Mouse (Mus musculus) stomach, postnatal 0 days (tissue): ENCODE data around the gene Pafah1b1. TPM values are rescaled to one million over a fixed set of nuclear protein-coding genes. Genes with fewer than 3 reads are reported as not detected.

ENCODE experiments used
- ATAC-seq: fragments of 200-750 bp; cut with Nextera tagmentation; 2 replicates; pipeline ENCODE4 v1.8.0; 2017; ENCODE audit not compliant: low FRiP score, low TSS enrichment
- DNase-seq: peaks from one replicate; pipeline ENCODE4 v3.0.0-alpha.2; 2016; ENCODE audit warnings: low spot score
- H3K27ac ChIP-seq: fragments of 300-500 bp; sonication (generic); replicated peaks from 2 replicates; pipeline ENCODE4 v1.5.1; 2014; ENCODE audit warnings: mild to moderate bottlenecking, control low read depth
- H3K27me3 ChIP-seq: fragments of 300-500 bp; sonication (generic); 2 replicates; pipeline ENCODE4 v1.6.1; 2014; ENCODE audit warnings: low read length; ENCODE audit not compliant: control insufficient read depth, insufficient read depth
- H3K36me3 ChIP-seq: fragments of 300-500 bp; sonication (generic); 2 replicates; pipeline ENCODE4 v1.6.1; 2014; ENCODE audit warnings: low read length, mixed read lengths; ENCODE audit not compliant: control insufficient read depth, insufficient read depth
- H3K4me1 ChIP-seq: fragments of 300-500 bp; sonication (generic); replicated peaks from 2 replicates; pipeline ENCODE4 v1.6.1; 2014; ENCODE audit warnings: antibody characterized with exemption; ENCODE audit not compliant: control insufficient read depth, insufficient read depth
- H3K4me2 ChIP-seq: fragments of 300-500 bp; sonication (generic); replicated peaks from 2 replicates; pipeline ENCODE4 v1.6.1; 2014; ENCODE audit warnings: low read depth, mild to moderate bottlenecking, control low read depth, moderate library complexity
- H3K4me3 ChIP-seq: fragments of 300-500 bp; sonication (generic); 2 replicates; pipeline ENCODE4 v1.5.1; 2014; ENCODE audit warnings: low read depth, low read length, control low read depth
- H3K9ac ChIP-seq: fragments of 300-500 bp; sonication (generic); 2 replicates; pipeline ENCODE4 v1.6.1; 2014; ENCODE audit warnings: mild to moderate bottlenecking, low read length, control low read depth, mixed read lengths
- H3K9me3 ChIP-seq: fragments of 300-500 bp; sonication (generic); 2 replicates; pipeline ENCODE4 v1.6.1; 2016; ENCODE audit warnings: low read length; ENCODE audit not compliant: control insufficient read depth
- CTCF ChIP-seq: IDR thresholded peaks from 2 replicates; pipeline ENCODE4 v1.5.1; 2016; ENCODE audit warnings: antibody characterized with exemption, low read depth, mild to moderate bottlenecking, moderate library complexity
- EP300 ChIP-seq: optimal IDR thresholded peaks from 2 replicates; pipeline ENCODE3; 2016; ENCODE audit warnings: antibody characterized with exemption
- WGBS: fragments of 180-500 bp; shearing (Covaris S2); extraction: QIAGEN DNeasy Blood & Tissue Kit; methylation state at CpG from one replicate; pipeline ENCODE4 v1.1.7; 2014; 5-methylcytosine and 5-hydroxymethylcytosine counted together
- polyA plus RNA-seq: library from polyadenylated mRNA; unstranded; fragments of >200 nt; fragmentation: Nextera tagmentation; extraction: Ambion mirVana; gene quantifications from 2 replicates; pipeline ENCODE4 v1.2.1, GENCODE M21; 2015

The Pafah1b1 gene
- polyA plus RNA-seq, 1 experiment from 2014 or later = 51.7 TPM

DNA sequence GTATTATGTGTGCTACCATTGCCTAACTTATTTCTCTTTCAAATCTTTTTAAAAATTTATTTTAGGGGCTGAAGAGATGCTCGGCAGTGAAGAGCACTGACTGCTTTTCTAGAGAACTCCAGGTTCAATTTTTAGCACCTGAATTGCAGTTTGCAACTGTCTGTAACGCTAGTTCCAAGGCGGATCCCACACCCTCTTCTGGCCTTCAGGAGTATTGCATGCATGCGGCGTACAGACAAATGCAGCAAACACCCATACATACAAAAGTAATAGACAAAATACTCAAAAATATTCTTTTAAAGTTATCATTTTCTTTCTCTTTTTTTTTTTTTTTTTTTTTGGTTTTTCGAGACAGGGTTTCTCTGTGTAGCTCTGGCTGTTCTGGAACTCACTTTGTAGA lies 43.6 kb upstream of the Pafah1b1 start:
- no peak overlapping the region for H3K4me3 ChIP-seq
- no peaks in the 10 kb centered on the region for H3K9me3 ChIP-seq
- H3K4me2 ChIP-seq = no peak overlapping the region
- H3K27ac ChIP-seq = no peak overlapping the region
- peak; percentile 41 for DNase-seq
- no peak overlapping the region for H3K9ac ChIP-seq
- no peaks in the 10 kb centered on the region for H3K4me1 ChIP-seq
- WGBS = 40% methylated on average over 6 of the region's 6 CpGs
- H3K27me3 ChIP-seq = no peaks in the 10 kb centered on the region
- ATAC-seq = no peak
- H3K36me3 ChIP-seq = no peaks in the 10 kb centered on the region
- peak; percentile 70 for TF ChIP-seq CTCF
- no peak for TF ChIP-seq EP300

GRCm38 (mm10) chr11:74767469-74767868 lies 43.0 kb upstream of the Pafah1b1 start:
- Histone ChIP-seq H3K36me3 (no peaks in the 10 kb centered on the region), H3K4me3 (no peak overlapping the region), H3K9ac (no peak overlapping the region), H3K9me3 (no peaks in the 10 kb centered on the region), H3K27me3 (no peaks in the 10 kb centered on the region), H3K4me1 (no peaks in the 10 kb centered on the region), H3K27ac (no peak overlapping the region), H3K4me2 (no peak overlapping the region)
- 94% methylated on average over 4 of the region's 4 CpGs for WGBS
- DNase-seq (no peak), ATAC-seq (no peak)
- TF ChIP-seq CTCF (no peak), EP300 (no peak)

- Histone ChIP-seq H3K9me3 (no peaks in the 10 kb centered on the region), H3K27ac (no peak overlapping the region), H3K36me3 (no peaks in the 10 kb centered on the region), H3K4me1 (no peaks in the 10 kb centered on the region), H3K4me3 (no peak overlapping the region), H3K9ac (no peak overlapping the region), H3K27me3 (no peaks in the 10 kb centered on the region), H3K4me2 (no peak overlapping the region)
- DNase-seq (no peak), ATAC-seq (0 out of 2 replicates have a peak, but pooled peaks have one; percentile 32)
- TF ChIP-seq CTCF (no peak), EP300 (no peak)
- 69% methylated on average over 10 of the region's 10 CpGs for WGBS
Observed at GRCm38 (mm10) chr11:74763960-74764625, 39.6 kb upstream of the Pafah1b1 start.

- no peaks in the 10 kb centered on the region for H3K9me3 ChIP-seq
- no peak overlapping the region for H3K27ac ChIP-seq
- no peak overlapping the region for H3K4me2 ChIP-seq
- no peak overlapping the region for H3K4me3 ChIP-seq
- no peaks in the 10 kb centered on the region for H3K27me3 ChIP-seq
- TF ChIP-seq CTCF = no peak
- no peak for TF ChIP-seq EP300
- no peak for ATAC-seq
- no peaks in the 10 kb centered on the region for H3K4me1 ChIP-seq
- WGBS = 62% methylated on average over 12 of the region's 12 CpGs
- no peak overlapping the region for H3K9ac ChIP-seq
- DNase-seq = no peak
- no peaks in the 10 kb centered on the region for H3K36me3 ChIP-seq
Observed at GRCm38 (mm10) chr11:74761011-74761705, 36.7 kb upstream of the Pafah1b1 start.

GRCm38 (mm10) chr11:74756631-74757030 lies 32.2 kb upstream of the Pafah1b1 start:
- no peak overlapping the region for H3K9ac ChIP-seq
- H3K4me3 ChIP-seq = no peak overlapping the region
- no peaks in the 10 kb centered on the region for H3K36me3 ChIP-seq
- WGBS = 45% methylated on average over 2 of the region's 2 CpGs
- no peaks in the 10 kb centered on the region for H3K4me1 ChIP-seq
- TF ChIP-seq CTCF (no peak), EP300 (no peak)
- ATAC-seq (peak; percentile 84), DNase-seq (peak; percentile 44)
- no peak overlapping the region for H3K4me2 ChIP-seq
- no peaks in the 10 kb centered on the region for H3K27me3 ChIP-seq
- H3K9me3 ChIP-seq = no peaks in the 10 kb centered on the region
- H3K27ac ChIP-seq = no peak overlapping the region

DNA sequence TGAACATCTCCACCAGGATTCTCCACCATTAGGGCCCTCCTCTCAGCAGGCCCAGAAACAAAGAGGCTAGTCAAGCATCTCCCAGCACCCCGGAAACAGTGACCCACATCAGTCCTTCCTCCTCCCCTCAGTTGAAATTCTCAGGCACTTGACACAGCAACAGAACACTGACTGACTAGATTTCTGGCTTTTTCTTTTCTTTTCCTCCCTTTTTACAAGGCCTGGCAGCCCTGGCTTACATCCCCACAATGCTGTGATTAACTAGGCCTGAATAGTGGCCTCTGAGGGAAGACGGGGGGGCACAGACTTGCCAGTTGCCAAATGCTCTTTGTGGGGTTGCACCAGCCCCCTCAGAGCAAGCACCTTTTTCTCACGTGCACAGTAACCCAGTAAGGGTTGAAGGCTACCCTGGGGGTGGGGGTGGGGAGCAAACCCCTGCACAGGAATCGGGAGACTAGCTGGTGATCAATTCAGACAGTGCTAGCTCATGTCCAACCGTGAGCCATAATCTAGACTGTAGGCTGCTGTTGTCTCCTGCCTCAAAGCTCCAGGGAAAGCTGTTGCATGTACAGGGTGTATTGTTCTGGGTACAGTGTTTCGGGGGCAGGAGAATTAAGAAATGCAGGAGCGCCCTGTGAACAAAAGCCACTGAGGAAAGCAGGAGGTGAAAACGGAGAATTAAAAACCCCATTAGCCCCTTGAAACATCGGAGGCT lies 27.0 kb upstream of the Pafah1b1 start:
- no peak for DNase-seq
- H3K9me3 ChIP-seq = no peaks in the 10 kb centered on the region
- H3K27ac ChIP-seq = no peak overlapping the region
- TF ChIP-seq CTCF (no peak), EP300 (no peak)
- no peak overlapping the region for H3K4me3 ChIP-seq
- H3K4me2 ChIP-seq = no peak overlapping the region
- ATAC-seq = no peak
- 62% methylated on average over 9 of the region's 9 CpGs for WGBS
- no peak overlapping the region for H3K9ac ChIP-seq
- no peaks in the 10 kb centered on the region for H3K36me3 ChIP-seq
- no peaks in the 10 kb centered on the region for H3K4me1 ChIP-seq
- H3K27me3 ChIP-seq = no peaks in the 10 kb centered on the region
